Mouse (Mus musculus): Measurements from ENCODE around the gene Ttc7b. TPM values are rescaled to one million over a fixed set of nuclear protein-coding genes. Genes with fewer than 3 reads are reported as not detected.

Gene Ttc7b
- polyA plus RNA-seq, 1 experiment: 9.2 TPM

DNA sequence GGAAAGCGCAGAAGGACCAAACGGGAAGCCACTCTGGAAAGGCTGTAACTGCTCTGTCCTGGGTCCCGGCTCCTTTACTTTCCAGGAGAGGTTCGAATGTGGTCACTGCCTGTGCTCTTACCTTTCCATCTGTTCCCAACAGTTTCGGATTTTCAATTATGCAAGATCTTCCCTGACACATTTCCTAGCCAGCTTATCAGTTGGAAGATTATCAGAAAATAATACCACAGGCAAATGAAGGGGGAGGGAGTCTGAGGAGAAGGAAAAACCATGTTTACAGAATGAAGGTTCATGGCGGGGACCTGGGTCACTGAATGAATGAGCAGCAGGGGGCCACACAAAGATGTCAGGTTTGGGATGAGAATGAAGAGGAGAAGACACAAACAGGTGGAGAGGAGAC, 177.1 kb downstream of the Ttc7b start:
- Histone ChIP-seq H3K27me3 (ENCODE audit: control insufficient read depth, insufficient read depth, insufficient read length) (no peaks in the 10 kb centered on the region), H3ac (ENCODE audit: control insufficient read depth, insufficient read length, low read depth) (no peak overlapping the region), H3K36me3 (ENCODE audit: control insufficient read depth, insufficient read depth) (no peaks in the 10 kb centered on the region), H3K4me3 (ENCODE audit: insufficient read depth, poor library complexity, severe bottlenecking) (no peak overlapping the region), H3K79me2 (ENCODE audit: control insufficient read depth, insufficient read depth) (no peaks in the 10 kb centered on the region), H3K79me3 (ENCODE audit: low read depth) (no peaks in the 10 kb centered on the region)
- TF ChIP-seq MYOG (IDR thresholded peaks at IDR 0.05; ENCODE audit: control insufficient read depth, extremely low read depth, insufficient read length) (no peak), FOSL1 (IDR thresholded peaks at IDR 0.05; ENCODE audit: insufficient read depth, low read length, poor library complexity, severe bottlenecking) (no peak), MAX (IDR thresholded peaks at IDR 0.05) (no peak), USF1 (IDR thresholded peaks at IDR 0.05; ENCODE audit: low read depth) (no peak), CEBPB (IDR thresholded peaks at IDR 0.05; ENCODE audit: low read depth) (no peak), MYOD1 (IDR thresholded peaks at IDR 0.05; ENCODE audit: control insufficient read depth, insufficient read length, low read depth) (no peak), CTCF (IDR thresholded peaks at IDR 0.05; ENCODE audit: control insufficient read depth, insufficient read depth, insufficient read length) (no peak)

DNA sequence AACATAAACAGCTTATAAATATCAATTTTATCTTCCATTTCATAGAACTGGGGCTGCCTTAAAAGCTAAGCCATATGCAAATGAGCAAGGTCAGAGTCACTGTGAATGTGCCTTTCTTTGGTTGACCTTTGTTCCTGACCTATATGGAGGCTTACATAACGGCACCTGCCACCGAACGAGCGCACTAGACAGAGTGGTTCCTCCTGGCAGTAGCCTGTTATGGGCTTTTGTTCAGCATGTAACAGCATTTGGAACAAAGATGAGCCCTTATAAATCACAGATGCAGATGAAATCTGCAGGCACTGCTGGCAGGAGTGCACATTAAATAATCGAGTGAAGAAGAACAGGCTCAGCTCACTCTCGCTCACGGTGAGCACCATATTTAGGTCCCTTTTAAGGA, 179.0 kb downstream of the Ttc7b start:
- H3K27me3 ChIP-seq (ENCODE audit: control insufficient read depth, insufficient read depth, insufficient read length): no peaks in the 10 kb centered on the region
- no peaks in the 10 kb centered on the region for H3K36me3 ChIP-seq (ENCODE audit: control insufficient read depth, insufficient read depth)
- no peaks in the 10 kb centered on the region for H3K79me3 ChIP-seq (ENCODE audit: low read depth)
- TF ChIP-seq MAX (IDR thresholded peaks at IDR 0.05) (no peak), CTCF (IDR thresholded peaks at IDR 0.05; ENCODE audit: control insufficient read depth, insufficient read depth, insufficient read length) (no peak), CEBPB (IDR thresholded peaks at IDR 0.05; ENCODE audit: low read depth) (no peak), FOSL1 (IDR thresholded peaks at IDR 0.05; ENCODE audit: insufficient read depth, low read length, poor library complexity, severe bottlenecking) (no peak), USF1 (IDR thresholded peaks at IDR 0.05; ENCODE audit: low read depth) (no peak), MYOD1 (IDR thresholded peaks at IDR 0.05; ENCODE audit: control insufficient read depth, insufficient read length, low read depth) (no peak), MYOG (IDR thresholded peaks at IDR 0.05; ENCODE audit: control insufficient read depth, extremely low read depth, insufficient read length) (no peak)
- no peak overlapping the region for H3K4me3 ChIP-seq (ENCODE audit: insufficient read depth, poor library complexity, severe bottlenecking)
- no peak overlapping the region for H3ac ChIP-seq (ENCODE audit: control insufficient read depth, insufficient read length, low read depth)
- H3K79me2 ChIP-seq (ENCODE audit: control insufficient read depth, insufficient read depth): no peaks in the 10 kb centered on the region

DNA sequence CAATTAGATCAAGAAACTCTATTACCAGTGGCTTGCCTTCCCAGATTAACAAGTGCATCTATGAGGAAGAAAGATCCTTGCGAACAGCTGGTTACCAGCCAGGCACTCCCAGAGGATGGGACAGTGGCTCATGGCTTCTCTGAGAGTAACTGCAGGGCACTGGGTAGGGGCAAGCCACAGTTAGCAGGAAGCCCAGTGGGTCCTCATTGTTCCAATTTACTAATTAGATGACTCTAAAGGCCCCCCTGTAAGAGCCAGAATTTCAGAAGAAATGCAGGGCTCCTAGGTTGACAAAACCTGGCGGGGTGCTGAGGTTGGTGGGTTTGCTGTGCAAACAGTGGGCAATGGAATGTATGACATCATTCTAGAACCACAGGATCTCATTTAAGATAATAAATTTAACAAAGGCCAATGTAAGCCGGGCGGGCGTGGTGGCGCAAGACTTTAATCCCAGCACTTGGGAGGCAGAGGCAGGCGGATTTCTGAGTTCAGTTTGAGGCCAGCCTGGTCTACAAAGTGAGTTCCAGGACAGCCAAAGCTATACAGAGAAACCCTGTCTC, 179.6 kb downstream of the Ttc7b start:
- Histone ChIP-seq H3K79me3 (ENCODE audit: low read depth) (no peaks in the 10 kb centered on the region), H3K27me3 (ENCODE audit: control insufficient read depth, insufficient read depth, insufficient read length) (no peaks in the 10 kb centered on the region), H3K79me2 (ENCODE audit: control insufficient read depth, insufficient read depth) (no peaks in the 10 kb centered on the region), H3ac (ENCODE audit: control insufficient read depth, insufficient read length, low read depth) (no peak overlapping the region), H3K4me3 (ENCODE audit: insufficient read depth, poor library complexity, severe bottlenecking) (no peak overlapping the region), H3K36me3 (ENCODE audit: control insufficient read depth, insufficient read depth) (no peaks in the 10 kb centered on the region)
- TF ChIP-seq MAX (IDR thresholded peaks at IDR 0.05) (no peak), CEBPB (IDR thresholded peaks at IDR 0.05; ENCODE audit: low read depth) (no peak), MYOD1 (IDR thresholded peaks at IDR 0.05; ENCODE audit: control insufficient read depth, insufficient read length, low read depth) (no peak), USF1 (IDR thresholded peaks at IDR 0.05; ENCODE audit: low read depth) (no peak), FOSL1 (IDR thresholded peaks at IDR 0.05; ENCODE audit: insufficient read depth, low read length, poor library complexity, severe bottlenecking) (no peak), MYOG (IDR thresholded peaks at IDR 0.05; ENCODE audit: control insufficient read depth, extremely low read depth, insufficient read length) (no peak), CTCF (IDR thresholded peaks at IDR 0.05; ENCODE audit: control insufficient read depth, insufficient read depth, insufficient read length) (no peak)

DNA sequence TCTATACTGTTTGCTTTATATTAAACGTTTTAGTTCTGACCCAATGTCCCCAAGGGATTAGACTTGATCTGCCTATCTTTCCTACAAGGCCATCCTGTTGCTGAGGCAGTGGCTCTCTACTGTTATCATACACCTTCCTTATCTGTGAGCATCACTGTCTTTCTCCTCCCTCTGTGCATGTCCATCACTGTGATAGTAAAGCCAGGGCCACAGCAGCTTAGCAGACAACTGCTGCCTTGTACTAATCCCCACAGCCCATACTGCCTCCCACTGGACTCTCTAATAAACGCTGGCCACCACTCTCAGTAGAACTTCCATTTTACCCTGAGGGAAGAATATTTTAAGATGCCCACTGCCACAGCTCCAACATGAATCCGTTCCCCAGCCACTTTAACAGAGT, 182.6 kb downstream of the Ttc7b start:
- Histone ChIP-seq H3K79me3 (ENCODE audit: low read depth) (no peaks in the 10 kb centered on the region), H3K36me3 (ENCODE audit: control insufficient read depth, insufficient read depth) (no peaks in the 10 kb centered on the region), H3ac (ENCODE audit: control insufficient read depth, insufficient read length, low read depth) (no peak overlapping the region), H3K4me3 (ENCODE audit: insufficient read depth, poor library complexity, severe bottlenecking) (no peak overlapping the region), H3K27me3 (ENCODE audit: control insufficient read depth, insufficient read depth, insufficient read length) (no peaks in the 10 kb centered on the region), H3K79me2 (ENCODE audit: control insufficient read depth, insufficient read depth) (no peaks in the 10 kb centered on the region)
- no peak for TF ChIP-seq FOSL1 (IDR thresholded peaks at IDR 0.05; ENCODE audit: insufficient read depth, low read length, poor library complexity, severe bottlenecking)
- TF ChIP-seq CEBPB (IDR thresholded peaks at IDR 0.05; ENCODE audit: low read depth): no peak
- TF ChIP-seq CTCF (IDR thresholded peaks at IDR 0.05; ENCODE audit: control insufficient read depth, insufficient read depth, insufficient read length): no peak
- no peak for TF ChIP-seq MAX (IDR thresholded peaks at IDR 0.05)
- no peak for TF ChIP-seq MYOD1 (IDR thresholded peaks at IDR 0.05; ENCODE audit: control insufficient read depth, insufficient read length, low read depth)
- no peak for TF ChIP-seq MYOG (IDR thresholded peaks at IDR 0.05; ENCODE audit: control insufficient read depth, extremely low read depth, insufficient read length)
- no peak for TF ChIP-seq USF1 (IDR thresholded peaks at IDR 0.05; ENCODE audit: low read depth)

DNA sequence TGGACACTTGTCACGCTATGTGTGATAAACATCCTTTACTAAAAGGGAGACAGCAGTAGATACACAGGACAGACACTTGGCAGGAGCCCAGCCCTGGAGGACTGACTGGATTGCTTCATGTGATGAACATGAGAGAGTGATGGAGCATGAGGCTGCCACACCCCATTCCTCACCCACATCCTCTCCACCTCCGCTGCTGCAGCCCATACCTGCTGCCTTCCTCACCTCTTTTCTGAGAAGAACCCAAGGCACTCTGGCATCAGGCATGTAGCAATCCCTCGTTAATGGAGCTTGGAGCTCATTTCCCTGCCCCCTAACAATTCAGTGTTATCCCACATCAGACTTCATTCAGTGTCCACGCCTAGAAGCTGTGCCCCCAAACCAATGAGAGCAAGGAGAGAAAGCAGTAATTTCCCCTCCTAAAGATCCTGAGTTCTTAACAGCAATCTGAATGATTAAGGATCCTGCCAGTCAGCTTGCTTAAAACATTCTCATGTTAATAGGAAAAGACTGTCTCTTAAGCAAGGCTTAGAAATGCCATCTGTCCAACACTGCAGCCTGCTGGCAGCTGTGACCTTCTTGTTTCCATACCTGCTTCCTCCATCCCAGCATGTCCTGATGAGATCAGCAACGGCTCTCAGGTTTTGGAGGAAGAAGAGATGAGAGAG, 183.1 kb downstream of the Ttc7b start:
- H3ac ChIP-seq (ENCODE audit: control insufficient read depth, insufficient read length, low read depth): no peak overlapping the region
- no peaks in the 10 kb centered on the region for H3K36me3 ChIP-seq (ENCODE audit: control insufficient read depth, insufficient read depth)
- TF ChIP-seq CTCF (IDR thresholded peaks at IDR 0.05; ENCODE audit: control insufficient read depth, insufficient read depth, insufficient read length): peak; percentile 28
- TF ChIP-seq CEBPB (IDR thresholded peaks at IDR 0.05; ENCODE audit: low read depth): no peak
- H3K27me3 ChIP-seq (ENCODE audit: control insufficient read depth, insufficient read depth, insufficient read length): no peaks in the 10 kb centered on the region
- H3K79me3 ChIP-seq (ENCODE audit: low read depth): no peaks in the 10 kb centered on the region
- H3K79me2 ChIP-seq (ENCODE audit: control insufficient read depth, insufficient read depth): no peaks in the 10 kb centered on the region
- H3K4me3 ChIP-seq (ENCODE audit: insufficient read depth, poor library complexity, severe bottlenecking): no peak overlapping the region

DNA sequence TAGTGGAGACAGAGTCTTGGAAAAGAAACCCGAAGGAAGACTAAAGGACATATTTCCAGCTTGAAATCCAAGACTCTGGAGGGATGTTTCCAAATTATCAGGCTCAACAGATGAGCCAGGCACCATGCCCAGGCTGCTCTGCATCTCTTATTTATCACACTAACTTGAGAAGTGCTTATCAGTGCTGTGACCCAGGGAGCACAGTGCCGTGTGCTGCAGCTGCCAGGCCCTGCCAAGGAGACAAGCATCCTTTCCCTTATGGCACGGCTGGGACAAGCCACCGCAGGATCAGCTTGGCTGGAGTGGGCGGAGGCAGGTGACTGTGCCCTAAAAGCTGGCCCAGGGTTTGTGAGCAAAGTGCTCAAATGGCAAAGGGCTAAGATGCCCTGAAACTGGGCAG, 184.4 kb downstream of the Ttc7b start:
- Histone ChIP-seq H3K79me3 (ENCODE audit: low read depth) (no peaks in the 10 kb centered on the region), H3K79me2 (ENCODE audit: control insufficient read depth, insufficient read depth) (no peaks in the 10 kb centered on the region), H3ac (ENCODE audit: control insufficient read depth, insufficient read length, low read depth) (no peak overlapping the region), H3K4me3 (ENCODE audit: insufficient read depth, poor library complexity, severe bottlenecking) (no peak overlapping the region), H3K27me3 (ENCODE audit: control insufficient read depth, insufficient read depth, insufficient read length) (no peaks in the 10 kb centered on the region), H3K36me3 (ENCODE audit: control insufficient read depth, insufficient read depth) (no peaks in the 10 kb centered on the region)
- no peak for TF ChIP-seq FOSL1 (IDR thresholded peaks at IDR 0.05; ENCODE audit: insufficient read depth, low read length, poor library complexity, severe bottlenecking)

All from C2C12 (cell line).